Mouse (Mus musculus) erythroblast, embryonic 14.5 days (primary cell): ENCODE results near the gene Ctnnd1.

Source experiments
- GATA1 ChIP-seq: IDR thresholded peaks from 2 replicates; pipeline ENCODE4 v1.6.1; 2012; ENCODE audit warnings: low read length, inconsistent platforms, mixed read lengths
- TAL1 ChIP-seq: IDR thresholded peaks from 3 replicates; pipeline ENCODE4 v1.6.1; 2012; ENCODE audit warnings: low read length, inconsistent platforms, mixed read lengths

DNA sequence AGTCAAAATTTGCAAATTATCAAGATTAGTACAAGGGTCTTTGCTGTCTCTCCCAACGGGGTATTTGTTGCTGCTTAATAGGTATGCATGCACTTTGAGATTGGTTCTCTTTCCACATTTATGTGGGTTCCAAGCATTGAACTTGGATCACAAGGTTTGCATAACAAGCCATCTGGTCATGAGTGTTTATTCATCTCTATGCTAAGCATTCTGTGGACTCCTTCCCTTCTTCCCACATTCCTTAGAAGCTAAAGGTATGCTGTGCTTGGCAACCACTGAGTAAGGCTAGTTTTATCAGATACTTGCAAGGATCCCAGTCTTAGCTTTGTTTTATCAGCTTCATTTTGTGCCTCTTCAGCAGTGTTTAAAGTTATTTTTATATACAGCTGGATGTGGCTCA lies 53.4 kb downstream of the Ctnnd1 start:
- TF ChIP-seq TAL1 (no peak), GATA1 (no peak)
